Mouse (Mus musculus) midbrain, embryonic 15.5 days (tissue): Measurements from ENCODE around the gene Eya3. TPM values are rescaled to one million over a fixed set of nuclear protein-coding genes. Genes with fewer than 3 reads are reported as not detected.
A peak's percentile ranks its signal among the peaks of the same experiment; 100 is the strongest.
"Not testable (repeated sequence)": the region's sequence is repeated elsewhere in the genome, so short reads cannot be mapped to it uniquely, and the experiment has no call there.

Source experiments
- ATAC-seq: fragments of 200-750 bp; cut with Nextera tagmentation; replicated peaks from 2 replicates; pipeline ENCODE4 v1.8.0; 2017; ENCODE audit warnings: moderate TSS enrichment
- H3K27ac ChIP-seq: fragments of 300-500 bp; sonication (generic); 2 replicates; pipeline ENCODE4 v1.5.1; 2015; ENCODE audit warnings: mild to moderate bottlenecking, inconsistent platforms
- H3K27me3 ChIP-seq: fragments of 300-500 bp; sonication (generic); replicated peaks from 2 replicates; pipeline ENCODE4 v1.6.1; 2015; ENCODE audit warnings: inconsistent platforms
- H3K36me3 ChIP-seq: fragments of 300-500 bp; sonication (generic); replicated peaks from 2 replicates; pipeline ENCODE4 v1.6.1; 2015; ENCODE audit warnings: inconsistent platforms
- H3K4me1 ChIP-seq: fragments of 300-500 bp; sonication (generic); 2 replicates; pipeline ENCODE4 v1.6.1; 2015; ENCODE audit warnings: inconsistent platforms
- H3K4me2 ChIP-seq: fragments of 300-500 bp; sonication (generic); 2 replicates; pipeline ENCODE4 v1.6.1; 2015; ENCODE audit warnings: inconsistent platforms, mild to moderate bottlenecking, moderate library complexity
- H3K4me3 ChIP-seq: fragments of 300-500 bp; sonication (generic); 2 replicates; pipeline ENCODE4 v1.5.1; 2015; ENCODE audit warnings: mild to moderate bottlenecking, inconsistent platforms
- H3K9ac ChIP-seq: fragments of 300-500 bp; sonication (generic); 2 replicates; pipeline ENCODE4 v1.6.1; 2015; ENCODE audit warnings: mild to moderate bottlenecking, inconsistent platforms
- H3K9me3 ChIP-seq: fragments of 300-500 bp; sonication (generic); 2 replicates; pipeline ENCODE4 v1.6.1; 2016; ENCODE audit warnings: inconsistent platforms
- WGBS: fragments of 180-500 bp; shearing (Covaris S2); methylation state at CpG from one replicate; pipeline ENCODE4 v1.1.7; 2015; ENCODE audit warnings: mixed read lengths; 5-methylcytosine and 5-hydroxymethylcytosine counted together
- polyA plus RNA-seq: library from polyadenylated mRNA; unstranded; fragments of >200 nt; fragmentation: Nextera tagmentation; extraction: Ambion mirVana; gene quantifications from 2 replicates; pipeline ENCODE4 v1.2.1, GENCODE M21; 2015

The Eya3 gene
- polyA plus RNA-seq, 1 experiment from 2014 or later, result 15.3 TPM

DNA sequence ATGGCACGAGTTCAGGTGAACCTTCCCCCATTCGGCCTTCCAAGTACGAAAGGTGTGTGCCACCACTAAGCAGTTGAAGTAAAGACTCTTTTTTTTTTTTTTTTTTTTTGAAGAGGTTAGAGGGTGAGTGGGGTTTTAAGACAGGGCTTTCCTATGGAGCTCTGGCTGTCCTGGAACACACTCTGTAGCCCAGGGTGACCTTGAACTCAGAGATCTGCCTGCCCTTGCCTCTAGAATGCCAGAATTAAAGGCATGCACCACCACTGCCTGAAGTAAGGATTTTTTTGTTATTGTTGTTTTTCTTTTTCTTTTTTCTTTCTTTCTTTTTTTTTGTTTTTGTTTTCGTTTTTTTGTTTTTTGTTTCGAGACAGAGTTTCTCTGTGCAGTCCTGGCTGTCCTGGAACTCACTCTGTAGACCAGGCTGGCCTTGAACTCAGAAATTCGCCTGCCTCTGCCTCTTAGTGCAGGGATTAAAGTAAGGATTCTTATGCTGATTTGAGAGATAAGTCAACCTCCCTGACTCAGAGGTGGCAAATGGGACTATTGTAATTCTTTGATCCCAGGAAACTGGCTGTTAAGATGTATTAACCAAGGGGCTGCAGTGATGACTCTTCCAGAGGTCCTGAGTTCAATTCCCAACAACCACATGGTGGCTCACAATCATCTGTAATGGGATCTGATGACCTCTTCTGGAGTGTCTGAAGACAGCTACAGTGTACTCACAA is 110.6 kb downstream of the Eya3 start:
- H3K9me3 ChIP-seq, result no peaks in the 10 kb centered on the region
- WGBS, result 81% methylated on average over 6 of the region's 6 CpGs

DNA sequence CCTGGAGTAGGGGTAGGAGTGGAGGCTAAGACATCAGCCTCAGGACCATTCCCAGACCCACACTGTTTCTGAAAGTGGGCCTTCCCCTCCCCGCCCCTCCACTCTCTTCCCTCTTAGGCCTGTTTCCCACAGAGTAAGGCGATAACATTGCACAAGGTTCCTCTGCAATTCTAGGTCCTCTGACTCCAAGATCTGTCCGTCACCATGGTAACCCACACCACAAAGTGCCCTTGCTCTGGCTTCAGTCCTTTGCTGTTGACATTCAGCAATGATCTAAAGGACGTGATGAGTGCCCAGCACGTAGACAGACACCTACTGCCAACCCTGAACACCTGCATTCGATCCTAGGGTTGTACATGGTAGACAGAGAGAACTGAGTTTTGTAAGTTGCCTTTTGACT is 114.2 kb downstream of the Eya3 start:
- Histone ChIP-seq H3K4me1 (peaks cover 9% of the 10 kb centered on the region), H3K9me3 (no peaks in the 10 kb centered on the region), H3K27me3 (peaks cover 13% of the 10 kb centered on the region), H3K36me3 (no peaks in the 10 kb centered on the region), H3K9ac (no peak overlapping the region), H3K27ac (no peak overlapping the region), H3K4me2 (no peak overlapping the region), H3K4me3 (no peak overlapping the region)
- 59% methylated on average over 6 of the region's 6 CpGs for WGBS
- ATAC-seq, result no peak

More for the DNA sequence above, 110.6 kb downstream of the Eya3 start:
- Histone ChIP-seq H3K4me3 (no peak overlapping the region), H3K4me1 (peaks cover 6% of the 10 kb centered on the region), H3K4me2 (no peak overlapping the region), H3K27me3 (no peaks in the 10 kb centered on the region), H3K36me3 (no peaks in the 10 kb centered on the region), H3K27ac (no peak overlapping the region), H3K9ac (no peak overlapping the region)
- ATAC-seq, result no peak

DNA sequence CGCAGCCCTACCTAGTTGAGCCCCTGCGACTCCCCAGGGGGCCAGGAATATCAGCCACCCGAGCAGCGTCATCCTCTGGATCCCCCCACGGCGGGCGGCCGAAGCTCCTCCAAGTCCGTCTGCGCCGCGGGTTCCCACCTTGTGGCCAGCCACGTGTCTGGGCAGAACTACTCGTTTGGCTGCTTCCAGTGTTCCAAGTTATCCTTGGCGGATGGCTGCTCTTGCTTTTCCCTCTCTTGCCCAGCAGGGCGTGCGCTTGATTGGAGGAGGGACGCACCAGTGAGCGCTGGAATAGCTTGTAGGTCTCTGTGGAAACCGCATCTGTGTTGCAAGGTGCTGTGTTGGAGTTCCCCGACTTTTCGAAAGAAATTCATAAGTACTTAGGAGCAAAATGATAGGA is 118.2 kb downstream of the Eya3 start, which contains the start of gene Smpdl3b:
Gene Smpdl3b (minus strand): TSS at position 279 of the 400 bp plus-strand sequence.
- H3K27me3 ChIP-seq, result peaks cover 15% of the 10 kb centered on the region
- peak within 1 kb of the TSS; percentile 37 for H3K4me3 ChIP-seq
- H3K36me3 ChIP-seq, result no peaks in the 10 kb centered on the region
- no peaks in the 10 kb centered on the region for H3K9me3 ChIP-seq
- peaks cover 9% of the 10 kb centered on the region for H3K4me1 ChIP-seq
- WGBS, result under 1% methylated on average over 22 of the region's 22 CpGs
- H3K9ac ChIP-seq, result peak within 1 kb of the TSS; percentile 37
- ATAC-seq, result no peak
- H3K4me2 ChIP-seq, result peak within 1 kb of the TSS; percentile 71
- H3K27ac ChIP-seq, result no peak within 1 kb of the TSS

DNA sequence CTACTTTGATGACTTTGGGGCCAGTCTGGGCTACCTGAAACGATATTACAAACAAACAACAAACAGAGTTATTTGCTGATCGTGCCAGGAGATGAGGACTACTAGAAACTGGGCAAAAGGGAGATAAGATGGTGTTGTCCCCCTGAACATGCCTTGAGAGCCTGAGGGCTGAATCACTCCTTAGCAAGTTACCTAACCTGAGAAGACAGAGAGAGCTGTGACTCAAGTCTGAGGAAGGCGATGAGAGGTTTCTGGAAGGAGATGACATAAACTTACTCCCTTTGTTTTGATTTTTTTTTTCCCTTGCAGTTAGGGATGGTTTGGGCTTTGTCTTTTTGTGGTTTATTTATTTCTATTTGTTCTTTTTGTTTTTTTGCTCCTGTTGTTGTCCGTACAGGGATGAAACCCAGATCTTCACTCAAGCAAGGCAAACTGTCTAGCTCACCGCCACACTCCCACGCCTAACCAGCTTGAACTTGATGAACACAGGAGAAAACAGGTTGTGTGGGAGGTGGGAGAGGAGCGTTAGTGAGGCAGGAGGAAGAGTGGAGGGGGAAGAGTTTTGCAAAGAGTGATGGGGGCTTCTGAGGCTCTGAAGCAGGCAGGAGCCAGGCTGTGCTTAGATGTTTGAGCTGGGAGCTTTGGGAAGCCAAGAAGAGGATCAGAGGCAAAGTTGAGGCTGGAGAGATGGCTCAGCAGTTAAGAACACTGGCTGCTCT is 119.0 kb downstream of the Eya3 start:
- ATAC-seq, result no peak
- peaks cover 9% of the 10 kb centered on the region for H3K4me1 ChIP-seq
- no peak overlapping the region for H3K27ac ChIP-seq
- WGBS, result 82% methylated on average over 7 of the region's 7 CpGs
- no peak overlapping the region for H3K4me3 ChIP-seq
- peaks cover 15% of the 10 kb centered on the region for H3K27me3 ChIP-seq
- H3K36me3 ChIP-seq, result no peaks in the 10 kb centered on the region
- no peak overlapping the region for H3K9ac ChIP-seq
- H3K9me3 ChIP-seq, result no peaks in the 10 kb centered on the region
- H3K4me2 ChIP-seq, result 0 out of 2 replicates have a peak overlapping the region, but pooled peaks have one; percentile 71

DNA sequence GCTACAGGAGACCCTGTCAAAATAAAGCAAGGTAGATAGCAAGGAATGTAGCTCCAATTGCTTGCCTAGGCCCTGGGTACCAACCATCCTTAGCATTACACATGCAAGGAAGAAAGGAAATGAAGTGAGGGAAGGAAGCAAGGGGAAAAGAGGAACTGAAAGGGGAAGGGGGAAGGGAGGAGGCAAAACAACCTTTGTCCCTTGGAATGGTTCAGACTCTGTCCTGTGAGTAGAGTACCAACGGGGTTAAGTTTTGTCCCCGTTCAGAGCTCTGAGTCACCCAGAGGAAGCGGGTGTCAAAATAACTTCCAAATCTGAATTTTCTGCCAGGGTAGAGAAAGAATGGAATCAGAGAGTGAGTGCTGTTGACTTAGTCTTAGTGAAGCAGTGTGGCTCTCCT is 121.5 kb downstream of the Eya3 start:
- no peak for ATAC-seq
- Histone ChIP-seq H3K27ac (no peak overlapping the region), H3K9ac (no peak overlapping the region), H3K27me3 (peaks cover 15% of the 10 kb centered on the region), H3K36me3 (no peaks in the 10 kb centered on the region), H3K9me3 (no peaks in the 10 kb centered on the region), H3K4me3 (no peak overlapping the region), H3K4me1 (peaks cover 9% of the 10 kb centered on the region), H3K4me2 (no peak overlapping the region)
- 83% methylated on average over 3 of the region's 3 CpGs for WGBS

DNA sequence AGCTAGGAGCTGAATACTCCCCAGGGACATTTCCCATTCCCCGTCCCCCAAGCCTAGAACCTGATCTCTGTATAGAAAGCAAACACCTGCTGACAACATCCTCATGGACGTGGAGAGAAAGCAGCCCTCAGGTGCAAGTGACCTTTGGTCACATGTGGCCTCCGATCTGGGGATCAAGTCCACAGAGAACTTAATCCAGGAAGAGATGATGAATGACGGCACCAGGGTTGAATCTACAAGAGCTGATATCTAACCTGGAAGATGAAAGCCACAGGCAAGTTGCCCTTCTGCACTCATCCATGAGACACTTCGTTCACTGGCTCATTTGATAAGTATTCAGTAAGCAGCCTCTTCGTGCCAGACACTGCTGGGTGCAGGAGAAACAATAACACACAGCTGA is 123.8 kb downstream of the Eya3 start:
- H3K36me3 ChIP-seq, result no peaks in the 10 kb centered on the region
- no peaks in the 10 kb centered on the region for H3K9me3 ChIP-seq
- no peak overlapping the region for H3K27ac ChIP-seq
- no peak overlapping the region for H3K4me2 ChIP-seq
- no peak overlapping the region for H3K9ac ChIP-seq
- no peak for ATAC-seq
- H3K27me3 ChIP-seq, result peaks cover 6% of the 10 kb centered on the region
- no peak overlapping the region for H3K4me3 ChIP-seq
- 81% methylated on average over 6 of the region's 6 CpGs for WGBS
- H3K4me1 ChIP-seq, result no peaks in the 10 kb centered on the region

DNA sequence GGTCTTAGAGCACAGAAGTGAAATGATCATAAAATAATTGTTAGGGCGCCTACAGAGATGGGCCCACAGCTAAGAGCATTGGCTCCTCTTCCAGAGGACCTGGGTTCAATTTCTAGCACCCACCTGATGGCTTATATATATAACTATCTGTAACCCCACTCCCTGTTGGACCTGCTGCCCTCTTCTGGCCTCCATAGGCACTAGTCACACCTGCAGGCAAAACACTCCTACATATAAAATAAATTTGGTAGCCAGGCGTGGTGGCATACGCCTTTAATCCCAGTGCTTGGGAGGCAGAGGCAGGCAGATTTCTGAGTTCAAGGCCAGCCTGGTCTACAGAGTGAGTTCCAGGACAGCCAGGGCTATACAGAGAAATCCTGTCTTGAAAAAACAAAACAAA is 124.3 kb downstream of the Eya3 start:
- ATAC-seq, H3K36me3 ChIP-seq, H3K27me3 ChIP-seq, H3K9ac ChIP-seq, H3K9me3 ChIP-seq, H3K4me3 ChIP-seq, H3K27ac ChIP-seq, H3K4me1 ChIP-seq, H3K4me2 ChIP-seq: not testable (repeated sequence)
- 85% methylated on average over 3 of the region's 3 CpGs for WGBS

DNA sequence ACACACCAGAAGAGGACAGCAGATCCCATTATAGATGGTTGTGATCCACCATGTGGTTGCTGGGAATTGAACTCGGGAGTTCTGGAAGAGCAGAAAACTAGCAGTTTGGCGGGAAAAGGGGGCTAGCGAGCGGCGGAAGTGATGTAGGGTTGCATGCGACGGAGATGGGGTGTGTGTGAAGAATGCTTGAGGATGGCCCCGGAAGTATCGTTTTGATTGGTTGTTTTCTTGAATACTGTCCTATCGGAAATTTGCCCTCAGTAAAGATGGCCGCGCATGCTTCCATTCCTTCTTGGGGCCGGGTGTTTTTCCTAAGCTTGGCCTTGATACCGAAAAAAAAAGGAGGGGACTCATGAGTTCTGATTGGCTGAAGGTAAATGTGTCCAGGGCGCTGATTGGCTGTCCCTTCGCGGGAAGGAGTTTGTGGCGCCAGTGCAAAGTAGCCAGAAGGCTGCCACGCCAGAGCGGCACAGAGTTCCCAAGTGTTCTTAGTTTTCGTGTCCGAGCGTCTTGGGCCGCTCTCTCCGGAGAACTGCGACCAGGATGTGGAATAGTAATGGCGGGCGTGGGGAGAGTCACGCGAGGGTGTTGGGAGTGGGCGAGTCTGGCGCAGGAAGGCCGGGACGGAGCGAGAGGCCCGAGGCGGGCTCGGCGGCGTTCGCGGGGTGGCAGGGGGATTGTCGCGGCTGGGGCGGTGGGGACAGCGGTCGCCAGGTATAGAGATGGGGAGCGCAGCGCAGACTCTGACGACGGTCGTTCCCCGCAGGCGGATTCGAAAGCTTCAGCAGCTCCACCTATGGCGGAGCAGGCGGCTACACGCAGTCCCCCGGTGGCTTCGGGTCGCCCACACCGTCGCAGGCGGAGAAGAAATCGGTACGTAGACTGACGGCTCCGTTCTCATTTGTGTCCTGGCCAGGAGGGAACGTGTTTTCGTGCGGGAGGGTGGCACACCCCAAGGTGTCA is 129.4 kb downstream of the Eya3 start, which contains the start of gene Rpa2:
Gene Rpa2 (plus strand): TSS at position 419 of the 963 bp plus-strand sequence.
- H3K36me3 ChIP-seq, result peaks cover 10% of the 10 kb centered on the region; the same call in 1 of the 2 replicates
- H3K27me3 ChIP-seq, result no peaks in the 10 kb centered on the region
- peak within 1 kb of the TSS; percentile 38 for H3K9ac ChIP-seq
- peak within 1 kb of the TSS; percentile 91 for H3K4me2 ChIP-seq
- WGBS, result under 1% methylated on average over 69 of the region's 71 CpGs
- peaks cover 10% of the 10 kb centered on the region for H3K4me1 ChIP-seq
- H3K27ac ChIP-seq, result 0 out of 2 replicates have a peak within 1 kb of the TSS, but pooled peaks have one; percentile 46
- H3K4me3 ChIP-seq, result peak within 1 kb of the TSS; percentile 72
- ATAC-seq, result peak; percentile 98
- H3K9me3 ChIP-seq, result no peaks in the 10 kb centered on the region

DNA sequence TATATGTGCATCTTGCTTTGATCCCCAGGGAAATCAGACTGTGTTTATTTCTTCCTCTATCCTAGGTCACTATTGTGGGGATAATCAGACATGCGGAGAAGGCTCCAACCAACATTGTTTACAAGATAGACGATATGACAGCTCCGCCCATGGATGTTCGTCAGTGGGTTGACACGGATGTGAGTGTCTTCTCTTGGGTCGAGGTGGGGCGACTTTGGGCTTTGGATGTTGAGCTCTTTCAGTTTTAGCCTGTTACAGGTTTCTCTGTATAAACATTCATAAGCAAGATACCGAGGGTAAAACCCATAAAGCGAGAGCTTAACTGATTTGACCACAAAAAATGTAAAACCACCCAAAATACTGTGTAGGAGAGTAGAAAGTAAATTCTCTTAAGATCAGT is 133.0 kb downstream of the Eya3 start:
- Histone ChIP-seq H3K4me3 (no peak overlapping the region), H3K9ac (no peak overlapping the region), H3K27ac (no peak overlapping the region), H3K9me3 (no peaks in the 10 kb centered on the region), H3K27me3 (no peaks in the 10 kb centered on the region), H3K4me1 (peaks cover 10% of the 10 kb centered on the region), H3K4me2 (no peak overlapping the region), H3K36me3 (peaks cover 13% of the 10 kb centered on the region; the same call in 1 of the 2 replicates)
- ATAC-seq, result no peak
- WGBS, result 95% methylated on average over 9 of the region's 9 CpGs
